Mouse (Mus musculus) embryonic facial prominence, embryonic 15.5 days (tissue): Measurements from ENCODE around the gene Lman2. TPM values are rescaled to one million over a fixed set of nuclear protein-coding genes. Genes with fewer than 3 reads are reported as not detected.
A peak's percentile ranks its signal among the peaks of the same experiment; 100 is the strongest.

Experiments used
- ATAC-seq: fragments of 200-750 bp; cut with Nextera tagmentation; 2 replicates; pipeline ENCODE4 v1.8.0; 2017; ENCODE audit warnings: low read depth, moderate TSS enrichment; ENCODE audit not compliant: insufficient number of reproducible peaks, low FRiP score, low TSS enrichment
- H3K27ac ChIP-seq: fragments of 300-500 bp; sonication (generic); replicated peaks from 2 replicates; pipeline ENCODE4 v1.5.1; 2015; ENCODE audit warnings: mild to moderate bottlenecking, inconsistent platforms
- H3K27me3 ChIP-seq: fragments of 300-500 bp; sonication (generic); 2 replicates; pipeline ENCODE4 v1.6.1; 2015; ENCODE audit warnings: inconsistent platforms
- H3K36me3 ChIP-seq: fragments of 300-500 bp; sonication (generic); 2 replicates; pipeline ENCODE4 v1.6.1; 2015; ENCODE audit warnings: mild to moderate bottlenecking, inconsistent platforms
- H3K4me1 ChIP-seq: fragments of 300-500 bp; sonication (generic); 2 replicates; pipeline ENCODE4 v1.6.1; 2015; ENCODE audit warnings: inconsistent platforms
- H3K4me2 ChIP-seq: fragments of 300-500 bp; sonication (generic); replicated peaks from 2 replicates; pipeline ENCODE4 v1.6.1; 2015; ENCODE audit warnings: mild to moderate bottlenecking, inconsistent platforms
- H3K4me3 ChIP-seq: fragments of 300-500 bp; sonication (generic); replicated peaks from 2 replicates; pipeline ENCODE4 v1.5.1; 2015; ENCODE audit warnings: mild to moderate bottlenecking, inconsistent platforms
- H3K9ac ChIP-seq: fragments of 300-500 bp; sonication (generic); 2 replicates; pipeline ENCODE4 v1.6.1; 2015; ENCODE audit warnings: inconsistent platforms
- H3K9me3 ChIP-seq: fragments of 300-500 bp; sonication (generic); replicated peaks from 2 replicates; pipeline ENCODE4 v1.6.1; 2016; ENCODE audit warnings: inconsistent platforms
- WGBS: fragments of 180-500 bp; shearing (Covaris S2); methylation state at CpG from one replicate; pipeline ENCODE4 v1.1.7; 2015; 5-methylcytosine and 5-hydroxymethylcytosine counted together
- polyA plus RNA-seq: library from polyadenylated mRNA; unstranded; fragments of >200 nt; fragmentation: Nextera tagmentation; extraction: Ambion mirVana; gene quantifications from 2 replicates; pipeline ENCODE4 v1.2.1, GENCODE M21; 2015

Lman2 gene
- 100.0 and 110 TPM in 2 replicates for polyA plus RNA-seq

- H3K4me2 ChIP-seq = peak within 1 kb of the TSS; percentile 67
- peak; percentile 98 for ATAC-seq
- no peaks in the 10 kb centered on the region for H3K9me3 ChIP-seq
- peak within 1 kb of the TSS; percentile 91 for H3K9ac ChIP-seq
- H3K4me3 ChIP-seq = peak within 1 kb of the TSS; percentile 99
- peak within 1 kb of the TSS; percentile 97 for H3K27ac ChIP-seq
- WGBS = under 1% methylated on average over 35 of the region's 35 CpGs
- H3K36me3 ChIP-seq = peaks cover 31% of the 10 kb centered on the region
- H3K27me3 ChIP-seq = 0 out of 2 replicates have a peak, but pooled peaks cover 7% of the 10 kb centered on the region
- H3K4me1 ChIP-seq = peaks cover 18% of the 10 kb centered on the region
Measured at GRCm38 (mm10) chr13:55362453-55363060, at the start of gene Lman2. Lman2 (minus strand) TSS chr13:55362783.

GRCm38 (mm10) chr13:55411826-55412225 lies 49.2 kb upstream of the Lman2 start:
- Histone ChIP-seq H3K27me3 (peaks cover 14% of the 10 kb centered on the region; the same call in 1 of the 2 replicates), H3K4me1 (0 out of 2 replicates have a peak, but pooled peaks cover 11% of the 10 kb centered on the region), H3K9me3 (no peaks in the 10 kb centered on the region), H3K36me3 (no peaks in the 10 kb centered on the region), H3K27ac (no peak overlapping the region), H3K4me2 (no peak overlapping the region), H3K4me3 (no peak overlapping the region), H3K9ac (no peak overlapping the region)
- WGBS = 68% methylated on average over 7 of the region's 7 CpGs
- no peak for ATAC-seq

GRCm38 (mm10) chr13:55408546-55409120 lies 46.0 kb upstream of the Lman2 start:
- WGBS = 84% methylated on average over 19 of the region's 19 CpGs
- H3K9ac ChIP-seq = no peak overlapping the region
- H3K4me2 ChIP-seq = no peak overlapping the region
- H3K36me3 ChIP-seq = no peaks in the 10 kb centered on the region
- peaks cover 9% of the 10 kb centered on the region for H3K4me1 ChIP-seq
- H3K9me3 ChIP-seq = no peaks in the 10 kb centered on the region
- peaks cover 9% of the 10 kb centered on the region; the same call in 1 of the 2 replicates for H3K27me3 ChIP-seq
- ATAC-seq = no peak
- no peak overlapping the region for H3K4me3 ChIP-seq
- no peak overlapping the region for H3K27ac ChIP-seq

GRCm38 (mm10) chr13:55407341-55407740 lies 44.8 kb upstream of the Lman2 start:
- no peaks in the 10 kb centered on the region for H3K9me3 ChIP-seq
- 88% methylated on average over 4 of the region's 4 CpGs for WGBS

GRCm38 (mm10) chr13:55405783-55406390 lies 43.3 kb upstream of the Lman2 start:
- 0 out of 2 replicates have a peak, but pooled peaks have one; percentile 29 for ATAC-seq
- Histone ChIP-seq H3K36me3 (no peaks in the 10 kb centered on the region), H3K27ac (no peak overlapping the region), H3K4me1 (peaks cover 9% of the 10 kb centered on the region), H3K4me2 (0 out of 2 replicates have a peak overlapping the region, but pooled peaks have one; percentile 12), H3K4me3 (no peak overlapping the region), H3K9me3 (no peaks in the 10 kb centered on the region), H3K27me3 (peaks cover 4% of the 10 kb centered on the region; the same call in 1 of the 2 replicates), H3K9ac (no peak overlapping the region)
- WGBS = 59% methylated on average over 13 of the region's 13 CpGs

More at GRCm38 (mm10) chr13:55407341-55407740, 44.8 kb upstream of the Lman2 start:
- Histone ChIP-seq H3K27ac (no peak overlapping the region), H3K4me2 (no peak overlapping the region), H3K9ac (no peak overlapping the region), H3K36me3 (no peaks in the 10 kb centered on the region), H3K27me3 (peaks cover 4% of the 10 kb centered on the region; the same call in 1 of the 2 replicates), H3K4me1 (peaks cover 9% of the 10 kb centered on the region), H3K4me3 (no peak overlapping the region)
- ATAC-seq = no peak

GRCm38 (mm10) chr13:55404853-55405782 lies 42.5 kb upstream of the Lman2 start:
- Histone ChIP-seq H3K4me3 (0 out of 2 replicates have a peak overlapping the region, but pooled peaks have one; percentile 2), H3K27me3 (peaks cover 7% of the 10 kb centered on the region; the same call in 1 of the 2 replicates), H3K4me1 (peaks cover 9% of the 10 kb centered on the region), H3K9ac (no peak overlapping the region), H3K9me3 (no peaks in the 10 kb centered on the region), H3K27ac (no peak overlapping the region; the same call in 1 of the 2 replicates), H3K4me2 (0 out of 2 replicates have a peak overlapping the region, but pooled peaks have one; percentile 12), H3K36me3 (no peaks in the 10 kb centered on the region)
- ATAC-seq = peak; percentile 67; the same call in 1 of the 2 replicates
- 10% methylated on average over 11 of the region's 11 CpGs for WGBS

GRCm38 (mm10) chr13:55403935-55404852 lies 41.6 kb upstream of the Lman2 start:
- Histone ChIP-seq H3K27ac (peak overlapping the region; percentile 31; the same call in 1 of the 2 replicates), H3K4me2 (no peak overlapping the region), H3K9me3 (no peaks in the 10 kb centered on the region), H3K4me3 (no peak overlapping the region), H3K9ac (no peak overlapping the region), H3K27me3 (peaks cover 7% of the 10 kb centered on the region; the same call in 1 of the 2 replicates), H3K4me1 (peaks cover 9% of the 10 kb centered on the region), H3K36me3 (no peaks in the 10 kb centered on the region)
- WGBS = 61% methylated on average over 15 of the region's 15 CpGs
- no peak for ATAC-seq

- no peaks in the 10 kb centered on the region for H3K36me3 ChIP-seq
- H3K4me1 ChIP-seq = peaks cover 9% of the 10 kb centered on the region
- no peak overlapping the region for H3K27ac ChIP-seq
- H3K4me3 ChIP-seq = no peak overlapping the region
- 0 out of 2 replicates have a peak, but pooled peaks cover 3% of the 10 kb centered on the region for H3K27me3 ChIP-seq
- ATAC-seq = 0 out of 2 replicates have a peak, but pooled peaks have one; percentile 26
- no peak overlapping the region for H3K4me2 ChIP-seq
- 59% methylated on average over 7 of the region's 7 CpGs for WGBS
- no peaks in the 10 kb centered on the region for H3K9me3 ChIP-seq
- H3K9ac ChIP-seq = no peak overlapping the region
Measured at GRCm38 (mm10) chr13:55403266-55403665, 40.7 kb upstream of the Lman2 start.

GRCm38 (mm10) chr13:55400039-55400346 lies 37.4 kb upstream of the Lman2 start:
- 54% methylated on average over 1 of the region's 1 CpGs for WGBS
- H3K27ac ChIP-seq = no peak overlapping the region
- H3K9me3 ChIP-seq = no peaks in the 10 kb centered on the region
- H3K27me3 ChIP-seq = 0 out of 2 replicates have a peak, but pooled peaks cover 3% of the 10 kb centered on the region
- no peak for ATAC-seq
- no peak overlapping the region for H3K4me2 ChIP-seq
- no peak overlapping the region for H3K4me3 ChIP-seq
- H3K4me1 ChIP-seq = peaks cover under 1% of the 10 kb centered on the region
- H3K36me3 ChIP-seq = no peaks in the 10 kb centered on the region
- no peak overlapping the region for H3K9ac ChIP-seq
